Mouse (Mus musculus): Measurements from ENCODE around the gene 4933415F23Rik.

DNA sequence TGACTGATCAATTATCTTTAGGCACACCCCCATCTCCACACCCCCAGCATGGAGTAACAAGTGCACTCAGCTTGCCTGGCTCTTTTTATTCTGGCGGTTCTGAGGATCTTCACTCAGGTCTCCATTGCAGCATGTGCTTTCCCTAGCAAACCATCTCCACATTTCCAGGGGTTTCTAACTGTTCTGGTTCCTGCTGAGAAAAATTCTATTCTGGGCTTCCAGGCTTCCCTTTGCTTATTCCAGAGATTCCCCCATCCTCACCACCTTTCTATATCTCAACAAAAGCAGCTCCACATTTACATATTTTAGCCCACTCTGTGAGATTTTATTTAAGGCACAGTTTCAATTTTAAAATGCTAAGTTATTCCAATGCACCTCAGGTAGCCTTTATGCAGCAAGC, 49.7 kb upstream of the 4933415F23Rik start:
- no peak for TF ChIP-seq POLR2A (IDR thresholded peaks at IDR 0.05; ENCODE audit: insufficient read depth, low read depth, low read length)
- no peak for TF ChIP-seq CTCF (IDR thresholded peaks at IDR 0.05; ENCODE audit: insufficient read depth, low read depth, low read length)
